Mouse (Mus musculus) kidney, embryonic 14.5 days (tissue): ENCODE data around the gene Hs6st2. TPM values are rescaled to one million over a fixed set of nuclear protein-coding genes. Genes with fewer than 3 reads are reported as not detected.

Experiments
- ATAC-seq: fragments of 200-750 bp; cut with Nextera tagmentation; 2 replicates; pipeline ENCODE4 v1.8.0; 2017; ENCODE audit warnings: moderate number of reproducible peaks, mild to moderate bottlenecking, moderate TSS enrichment, moderate library complexity; ENCODE audit not compliant: low FRiP score, low TSS enrichment
- H3K27ac ChIP-seq: fragments of 300-500 bp; sonication (generic); 2 replicates; pipeline ENCODE4 v1.5.1; 2014; ENCODE audit warnings: low read depth, mild to moderate bottlenecking, low read length, moderate library complexity, mixed read lengths
- H3K27me3 ChIP-seq: fragments of 300-500 bp; sonication (generic); 2 replicates; pipeline ENCODE4 v1.6.1; 2014; ENCODE audit warnings: mild to moderate bottlenecking, low read length; ENCODE audit not compliant: control insufficient read depth, insufficient read depth
- H3K36me3 ChIP-seq: fragments of 300-500 bp; sonication (generic); 2 replicates; pipeline ENCODE4 v1.6.1; 2014; ENCODE audit warnings: low read length, mixed read lengths; ENCODE audit not compliant: control insufficient read depth, insufficient read depth
- H3K4me1 ChIP-seq: fragments of 300-500 bp; sonication (generic); 2 replicates; pipeline ENCODE4 v1.6.1; 2014; ENCODE audit warnings: low read length, mixed read lengths; ENCODE audit not compliant: control insufficient read depth, insufficient read depth
- H3K4me2 ChIP-seq: fragments of 300-500 bp; sonication (generic); replicated peaks from 2 replicates; pipeline ENCODE4 v1.6.1; 2014; ENCODE audit warnings: low read depth, mild to moderate bottlenecking, low read length
- H3K4me3 ChIP-seq: fragments of 300-500 bp; sonication (generic); 2 replicates; pipeline ENCODE4 v1.5.1; 2014; ENCODE audit warnings: mild to moderate bottlenecking, low read length
- H3K9ac ChIP-seq: fragments of 300-500 bp; sonication (generic); 2 replicates; pipeline ENCODE4 v1.6.1; 2014; ENCODE audit warnings: low read depth, mild to moderate bottlenecking, low read length, moderate library complexity
- H3K9me3 ChIP-seq: fragments of 300-500 bp; sonication (generic); 2 replicates; pipeline ENCODE4 v1.6.1; 2016; ENCODE audit warnings: low read length; ENCODE audit not compliant: control insufficient read depth
- WGBS: fragments of 180-500 bp; shearing (Covaris S2); extraction: QIAGEN DNeasy Blood & Tissue Kit; methylation state at CpG from one replicate; pipeline ENCODE4 v1.1.7; 2014; 5-methylcytosine and 5-hydroxymethylcytosine counted together
- polyA plus RNA-seq: library from polyadenylated mRNA; unstranded; fragments of >200 nt; fragmentation: Nextera tagmentation; extraction: Ambion mirVana; gene quantifications from 2 replicates; pipeline ENCODE4 v1.2.1, GENCODE M21; 2014

Gene Hs6st2
- polyA plus RNA-seq, 1 experiment from 2014 or later = 25.3 TPM

DNA sequence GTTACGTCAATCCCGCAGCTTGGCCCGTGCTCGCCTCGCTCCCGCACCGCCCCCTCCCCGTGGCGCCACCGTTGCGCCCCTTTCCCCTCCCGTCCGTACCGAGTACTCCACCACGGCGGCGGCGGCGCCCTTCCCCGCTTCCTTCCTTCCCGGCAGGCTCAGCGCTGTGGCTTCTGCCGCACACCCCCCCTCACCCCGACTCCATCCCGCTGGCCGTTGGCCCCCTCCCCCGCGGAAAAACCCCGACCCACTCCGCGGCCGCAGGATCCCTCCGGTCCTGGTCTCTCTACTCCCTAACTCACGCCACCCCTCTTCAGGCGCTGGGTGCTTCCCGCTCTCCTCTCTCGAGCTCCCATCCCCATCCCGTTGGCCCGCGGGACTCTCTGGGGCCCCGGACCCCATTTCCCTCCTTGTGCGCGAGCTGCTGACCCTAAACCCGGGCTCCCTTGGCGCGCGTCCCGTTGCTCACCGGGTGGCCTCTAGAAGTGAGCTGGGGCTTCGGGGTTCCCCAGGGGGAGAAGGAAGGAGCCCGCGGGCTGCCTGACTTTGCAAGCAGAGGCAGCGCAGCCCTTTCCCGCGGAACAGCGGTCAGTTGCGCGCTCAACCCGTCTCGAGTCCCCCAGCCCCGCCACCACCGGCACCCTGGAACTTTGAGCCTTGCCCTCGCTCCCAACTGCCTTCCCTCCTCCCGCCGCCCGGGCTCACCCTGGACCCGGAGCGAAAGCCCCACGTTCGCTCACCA, 1.1 kb downstream of the Hs6st2 start:
- Histone ChIP-seq H3K4me3 (peak overlapping the region; percentile 51), H3K4me2 (peak overlapping the region; percentile 76), H3K27me3 (peaks cover 11% of the 10 kb centered on the region; the same call in 1 of the 2 replicates), H3K27ac (peak overlapping the region; percentile 30; the same call in 1 of the 2 replicates), H3K9ac (peak overlapping the region; percentile 53; the same call in 1 of the 2 replicates), H3K36me3 (no peaks in the 10 kb centered on the region; the same call in 1 of the 2 replicates), H3K4me1 (no peaks in the 10 kb centered on the region), H3K9me3 (no peaks in the 10 kb centered on the region)
- WGBS = 28% methylated on average over 61 of the region's 70 CpGs
- peak; percentile 83 for ATAC-seq

- Histone ChIP-seq H3K36me3 (no peaks in the 10 kb centered on the region; the same call in 1 of the 2 replicates), H3K9me3 (no peaks in the 10 kb centered on the region), H3K4me3 (peak overlapping the region; percentile 51), H3K4me2 (peak overlapping the region; percentile 76), H3K27me3 (peaks cover 11% of the 10 kb centered on the region; the same call in 1 of the 2 replicates), H3K9ac (peak overlapping the region; percentile 53), H3K4me1 (no peaks in the 10 kb centered on the region), H3K27ac (no peak overlapping the region)
- WGBS = 31% methylated on average over 46 of the region's 46 CpGs
- ATAC-seq = peak; percentile 28; the same call in 1 of the 2 replicates
Observed at GRCm38 (mm10) chrX:51679601-51680427, 1.8 kb downstream of the Hs6st2 start.

DNA sequence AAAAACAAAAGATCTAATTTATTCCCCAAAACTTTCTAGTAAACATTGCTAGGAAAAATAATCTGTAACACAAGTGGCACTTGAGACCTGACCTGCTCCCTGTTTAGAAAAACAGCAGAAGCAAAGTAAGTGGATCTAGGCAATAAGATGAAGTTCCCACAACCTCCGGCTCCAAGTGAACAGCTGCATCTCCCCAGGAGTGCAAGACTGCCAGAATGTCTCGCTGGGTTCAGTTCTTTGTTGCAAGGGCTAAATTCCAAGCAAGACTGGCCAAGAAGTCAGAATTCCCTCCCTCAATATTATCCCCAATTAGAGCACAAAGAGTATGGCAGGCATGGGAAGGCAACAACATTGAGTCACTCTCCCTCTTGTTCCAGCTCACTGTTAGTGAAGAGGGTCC, 23.4 kb downstream of the Hs6st2 start:
- H3K36me3 ChIP-seq = no peaks in the 10 kb centered on the region
- H3K27me3 ChIP-seq = no peaks in the 10 kb centered on the region
- no peaks in the 10 kb centered on the region for H3K4me1 ChIP-seq
- ATAC-seq = no peak
- no peak overlapping the region for H3K27ac ChIP-seq
- no peaks in the 10 kb centered on the region for H3K9me3 ChIP-seq
- no peak overlapping the region for H3K9ac ChIP-seq
- no peak overlapping the region for H3K4me2 ChIP-seq
- no peak overlapping the region for H3K4me3 ChIP-seq
- 38% methylated on average over 2 of the region's 2 CpGs for WGBS

DNA sequence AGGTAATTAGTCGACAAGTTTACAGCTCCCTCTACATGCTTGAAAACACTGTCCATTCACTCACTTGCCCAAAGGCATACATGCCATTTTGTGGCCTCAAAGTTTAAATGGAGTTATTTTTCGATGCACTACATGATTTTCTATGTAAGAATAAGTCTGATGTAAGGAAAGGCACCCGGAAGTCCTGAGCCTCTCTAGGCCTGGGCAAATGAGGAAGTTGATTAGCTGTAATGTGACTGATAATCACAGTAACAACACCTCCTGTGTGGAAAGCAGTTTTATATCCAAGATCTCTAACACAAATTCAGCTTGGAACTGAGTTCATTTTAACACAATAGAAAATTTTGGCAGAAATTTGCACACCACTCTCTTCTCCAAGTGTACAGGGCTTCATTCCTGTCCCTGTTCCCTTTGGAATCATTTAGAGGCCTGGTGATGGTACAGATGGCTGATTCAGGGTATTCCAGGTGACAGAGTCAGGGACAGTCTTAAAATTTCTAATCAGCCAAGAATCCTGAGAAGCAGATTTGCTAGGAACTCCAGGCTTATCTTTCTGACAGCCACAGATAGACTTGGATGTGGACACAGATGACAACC, 38.9 kb downstream of the Hs6st2 start:
- no peaks in the 10 kb centered on the region for H3K4me1 ChIP-seq
- no peaks in the 10 kb centered on the region for H3K36me3 ChIP-seq
- H3K9ac ChIP-seq = no peak overlapping the region
- 89% methylated on average over 3 of the region's 3 CpGs for WGBS
- no peak overlapping the region for H3K4me3 ChIP-seq
- no peaks in the 10 kb centered on the region for H3K27me3 ChIP-seq
- no peak for ATAC-seq
- H3K9me3 ChIP-seq = no peaks in the 10 kb centered on the region
- H3K27ac ChIP-seq = no peak overlapping the region
- H3K4me2 ChIP-seq = no peak overlapping the region

- Histone ChIP-seq H3K27me3 (no peaks in the 10 kb centered on the region), H3K4me3 (no peak overlapping the region), H3K9me3 (no peaks in the 10 kb centered on the region), H3K4me2 (no peak overlapping the region), H3K9ac (no peak overlapping the region), H3K36me3 (no peaks in the 10 kb centered on the region), H3K4me1 (no peaks in the 10 kb centered on the region), H3K27ac (no peak overlapping the region)
- 53% methylated on average over 7 of the region's 7 CpGs for WGBS
- ATAC-seq = no peak
Observed at GRCm38 (mm10) chrX:51635756-51636155, 45.9 kb downstream of the Hs6st2 start.

DNA sequence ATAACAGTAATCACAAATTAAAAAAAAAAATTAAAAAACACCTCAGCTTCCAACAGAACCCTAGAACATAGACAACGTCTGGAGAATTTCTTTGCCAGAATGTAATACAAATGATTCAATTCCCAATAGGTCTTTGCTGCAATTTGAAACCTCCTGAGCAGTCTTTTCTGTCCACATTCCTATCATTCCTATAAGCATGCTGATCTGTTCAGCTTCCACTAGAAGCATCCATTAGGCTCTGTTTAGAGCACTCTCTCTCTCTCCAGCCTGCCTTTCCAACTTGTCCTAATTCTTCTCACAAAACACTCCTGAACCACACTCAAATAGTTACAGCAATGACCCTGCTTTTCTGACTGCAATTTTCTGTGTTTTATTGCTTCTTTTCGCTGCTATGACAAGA, 50.3 kb downstream of the Hs6st2 start:
- WGBS = 58% methylated on average over 2 of the region's 2 CpGs
- H3K27me3 ChIP-seq = no peaks in the 10 kb centered on the region
- H3K4me3 ChIP-seq = no peak overlapping the region
- H3K36me3 ChIP-seq = no peaks in the 10 kb centered on the region
- H3K9me3 ChIP-seq = no peaks in the 10 kb centered on the region
- H3K9ac ChIP-seq = no peak overlapping the region
- no peaks in the 10 kb centered on the region for H3K4me1 ChIP-seq
- H3K4me2 ChIP-seq = no peak overlapping the region
- no peak for ATAC-seq
- no peak overlapping the region for H3K27ac ChIP-seq

DNA sequence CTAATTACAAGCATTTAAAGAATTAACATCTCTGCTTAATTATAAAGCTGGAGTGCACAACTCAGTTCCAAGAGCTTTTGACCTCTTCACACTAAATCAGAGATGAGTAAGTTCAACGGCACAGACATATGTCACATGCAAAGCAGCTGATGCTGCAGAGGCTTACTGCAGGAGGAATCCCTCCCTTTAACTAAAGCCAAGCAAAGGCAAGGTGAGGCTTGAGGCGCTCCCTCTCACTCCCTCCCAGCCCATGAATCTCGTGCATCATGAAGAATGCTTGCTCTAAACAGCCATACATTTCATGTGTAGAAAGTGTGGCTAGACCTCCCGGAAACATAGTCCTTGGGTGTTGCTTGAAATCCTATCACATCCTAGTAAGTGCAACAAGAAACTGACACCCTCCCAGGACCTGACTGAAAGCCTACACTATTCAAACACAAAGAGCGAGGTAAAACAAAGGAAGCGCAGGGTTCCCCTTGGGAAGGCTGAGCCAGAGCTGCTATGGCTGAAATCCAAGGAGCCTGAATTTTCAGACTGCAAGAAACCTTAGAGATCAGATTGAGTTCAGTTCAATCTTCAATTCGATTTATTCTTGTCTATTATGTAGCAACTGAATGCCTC, 67.2 kb downstream of the Hs6st2 start:
- no peak overlapping the region for H3K9ac ChIP-seq
- no peak overlapping the region; the same call in 1 of the 2 replicates for H3K4me2 ChIP-seq
- H3K9me3 ChIP-seq = no peaks in the 10 kb centered on the region
- H3K27ac ChIP-seq = no peak overlapping the region
- ATAC-seq = peak; percentile 88
- no peaks in the 10 kb centered on the region for H3K36me3 ChIP-seq
- no peaks in the 10 kb centered on the region for H3K27me3 ChIP-seq
- 25% methylated on average over 7 of the region's 7 CpGs for WGBS
- H3K4me1 ChIP-seq = no peaks in the 10 kb centered on the region
- no peak overlapping the region for H3K4me3 ChIP-seq

GRCm38 (mm10) chrX:51610743-51611142, 70.9 kb downstream of the Hs6st2 start:
- H3K36me3 ChIP-seq = no peaks in the 10 kb centered on the region
- no peak overlapping the region for H3K27ac ChIP-seq
- no peak overlapping the region for H3K4me2 ChIP-seq
- H3K27me3 ChIP-seq = no peaks in the 10 kb centered on the region
- H3K9me3 ChIP-seq = no peaks in the 10 kb centered on the region
- H3K9ac ChIP-seq = no peak overlapping the region
- H3K4me1 ChIP-seq = no peaks in the 10 kb centered on the region
- no peak overlapping the region for H3K4me3 ChIP-seq
- 38% methylated on average over 1 of the region's 1 CpGs for WGBS
- ATAC-seq = no peak
